Mouse (Mus musculus): ENCODE measurements around the gene Bckdha.

The Bckdha gene

GRCm38 (mm10) chr7:25614831-25615705 lies 43.7 kb downstream of the Bckdha start:
- no peak for DNase-seq (ENCODE audit: low read depth, low spot score)

- DNase-seq (ENCODE audit: low read depth, low spot score): no peak
Measured at GRCm38 (mm10) chr7:25614086-25614485, 44.7 kb downstream of the Bckdha start.

GRCm38 (mm10) chr7:25611501-25611900 lies 47.3 kb downstream of the Bckdha start:
- DNase-seq (ENCODE audit: low read depth, low spot score): no peak

- DNase-seq (ENCODE audit: low read depth, low spot score): no peak
Measured at GRCm38 (mm10) chr7:25610056-25610455, 48.7 kb downstream of the Bckdha start.

GRCm38 (mm10) chr7:25607196-25607595 lies 51.6 kb downstream of the Bckdha start:
- DNase-seq (ENCODE audit: low read depth, low spot score): no peak

GRCm38 (mm10) chr7:25606625-25607063 lies 52.1 kb downstream of the Bckdha start:
- no peak for DNase-seq (ENCODE audit: low read depth, low spot score)

- no peak for DNase-seq (ENCODE audit: low read depth, low spot score)
Measured at GRCm38 (mm10) chr7:25601346-25601745, 57.4 kb downstream of the Bckdha start.

- DNase-seq (ENCODE audit: low read depth, low spot score): no peak
Measured at GRCm38 (mm10) chr7:25600666-25601065, 58.1 kb downstream of the Bckdha start.

GRCm38 (mm10) chr7:25599663-25600062 lies 59.1 kb downstream of the Bckdha start:
- peak; percentile 62 for DNase-seq (ENCODE audit: low read depth, low spot score)

- DNase-seq (ENCODE audit: low read depth, low spot score): no peak
Measured at GRCm38 (mm10) chr7:25593859-25594258, 64.9 kb downstream of the Bckdha start.

GRCm38 (mm10) chr7:25591226-25591625 lies 67.6 kb downstream of the Bckdha start:
- no peak for DNase-seq (ENCODE audit: low read depth, low spot score)

GRCm38 (mm10) chr7:25585351-25586204 lies 73.2 kb downstream of the Bckdha start:
- no peak for DNase-seq (ENCODE audit: low read depth, low spot score)

GRCm38 (mm10) chr7:25584651-25585050 lies 74.1 kb downstream of the Bckdha start:
- DNase-seq (ENCODE audit: low read depth, low spot score): no peak

- no peak for DNase-seq (ENCODE audit: low read depth, low spot score)
Measured at GRCm38 (mm10) chr7:25582301-25582810, 76.4 kb downstream of the Bckdha start.

All from retina, postnatal 7 days (tissue).